Mouse (Mus musculus) adrenal gland, postnatal 25 days (tissue): ENCODE measurements around the gene Galnt18. TPM values are rescaled to one million over a fixed set of nuclear protein-coding genes. Genes with fewer than 3 reads are reported as not detected.

ENCODE experiments used
- DNase-seq: peaks from one replicate; pipeline ENCODE4 v3.0.0; 2021; ENCODE audit warnings: mixed read lengths
- long read RNA-seq: library from polyadenylated mRNA; stranded (forward); transcript quantifications from one replicate; pipeline ENCODE4 v2.0.0, GENCODE M21; 2021
- total RNA-seq: library from RNA; stranded (reverse); gene quantifications from 2 replicates; pipeline ENCODE4 v1.2.3, GENCODE M21; 2021

Galnt18 gene
- total RNA-seq: 15.8 and 16.9 TPM in 2 replicates
- long read RNA-seq, transcript Galnt18-202 (11 exons, 2,530 nt): major isoform, 39 of 52 reads
- long read RNA-seq, partial matches to known transcripts: 5 of 52 reads
- long read RNA-seq, other reads (novel, unspliced or antisense): 8 of 52 reads

DNA sequence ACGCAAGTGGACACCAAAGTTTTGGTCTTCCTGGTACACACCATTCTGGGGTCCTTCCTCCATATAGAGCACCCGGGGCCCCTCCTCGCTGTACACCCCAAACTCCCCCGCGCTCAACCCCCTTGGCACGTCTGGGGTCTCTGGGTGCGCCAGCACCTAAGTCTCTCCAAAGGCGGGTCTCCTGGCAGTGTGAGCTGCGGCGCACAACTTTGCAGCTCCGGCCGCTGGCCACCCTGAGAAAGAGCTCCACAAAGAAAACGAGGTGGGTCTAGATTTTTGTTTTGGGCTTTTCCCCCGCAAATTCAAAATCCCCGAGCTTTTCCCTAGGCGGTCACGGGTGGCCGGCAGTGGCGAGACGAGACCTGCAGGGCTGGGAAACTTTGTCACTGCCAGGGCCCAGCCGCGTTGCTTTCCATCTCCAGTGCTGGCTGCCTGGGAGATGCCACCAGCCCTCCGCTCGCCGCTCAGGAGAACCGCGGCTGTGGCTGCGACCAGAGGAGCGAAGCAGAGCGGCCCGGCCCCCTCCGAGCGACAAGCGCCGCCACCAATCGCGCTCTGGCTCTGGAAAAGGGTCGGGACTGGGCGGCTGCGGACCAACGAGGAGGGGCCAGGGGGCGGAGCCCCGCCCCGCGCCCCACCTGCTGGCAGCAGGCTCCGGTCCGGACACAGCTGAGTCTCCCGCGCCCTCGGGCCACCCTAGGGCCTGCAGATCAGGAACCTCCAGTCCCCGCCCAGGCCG is at the start of gene Galnt18:
Galnt18 (minus strand) TSS at position 474 of the 739 bp plus-strand sequence.
- peak; percentile 98 for DNase-seq

DNA sequence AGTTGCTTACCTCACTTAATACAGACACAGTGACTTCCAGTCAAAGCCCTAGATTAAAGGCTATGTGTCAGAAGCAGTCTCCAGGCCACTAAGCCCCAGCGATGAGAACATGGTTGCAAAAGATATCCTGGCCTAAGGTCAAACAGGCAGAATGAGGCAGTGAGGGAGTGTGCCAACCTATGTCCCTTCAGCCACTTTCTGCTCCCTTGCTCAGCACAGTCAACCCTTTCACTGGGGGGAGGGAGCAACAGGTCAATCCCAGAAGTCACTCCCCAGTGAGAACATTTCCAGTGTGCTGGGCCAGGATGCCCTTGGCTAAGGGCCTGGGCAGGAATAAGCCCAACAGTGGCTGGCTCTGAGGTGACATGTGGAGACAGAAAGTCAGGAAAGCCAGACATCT is 47.6 kb upstream of the Galnt18 start:
- peak; percentile 5 for DNase-seq

DNA sequence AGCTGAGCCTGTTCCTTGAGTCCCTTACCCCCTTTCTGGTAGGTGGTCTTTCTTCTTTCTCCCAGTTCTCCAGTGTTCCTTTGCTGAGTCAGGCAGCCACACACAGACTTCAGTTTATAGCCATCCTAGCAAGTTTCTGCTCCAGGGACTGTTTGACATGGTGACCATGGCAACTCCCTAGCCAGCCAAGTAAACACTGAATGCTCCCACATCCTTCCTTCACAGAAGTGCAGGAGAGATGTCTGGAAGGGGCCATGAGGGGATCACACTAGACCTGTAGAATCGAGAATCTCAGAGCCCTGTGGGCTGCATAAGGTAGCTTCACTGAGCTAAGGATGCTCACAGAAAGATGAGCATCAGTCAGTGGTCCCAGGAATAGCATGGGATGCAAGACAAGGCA is 33.3 kb upstream of the Galnt18 start:
- DNase-seq: no peak

DNA sequence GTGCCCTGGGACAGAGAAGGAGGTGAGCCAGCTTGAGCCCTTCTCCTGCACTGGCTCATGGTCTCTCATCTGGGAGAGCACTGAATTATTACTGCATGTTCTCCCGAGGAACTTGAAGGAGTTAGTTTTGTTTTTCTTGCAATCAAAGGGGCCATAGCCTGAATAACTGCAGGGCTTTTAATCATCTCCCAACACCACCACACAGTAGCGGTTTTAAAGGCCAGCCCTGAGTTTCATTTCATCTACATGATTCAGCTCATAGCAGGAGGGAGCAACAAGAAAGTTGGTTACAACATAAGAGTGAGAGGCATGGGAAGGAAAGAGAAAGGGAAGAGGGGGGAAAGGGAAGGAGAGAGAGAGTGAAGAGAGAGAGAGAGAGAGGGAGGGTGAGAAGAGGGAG is 31.3 kb upstream of the Galnt18 start:
- DNase-seq: no peak

GRCm38 (mm10) chr7:111809796-111810195 is 30.0 kb upstream of the Galnt18 start:
- DNase-seq: no peak

GRCm38 (mm10) chr7:111806083-111806482 is 26.3 kb upstream of the Galnt18 start:
- DNase-seq: no peak

DNA sequence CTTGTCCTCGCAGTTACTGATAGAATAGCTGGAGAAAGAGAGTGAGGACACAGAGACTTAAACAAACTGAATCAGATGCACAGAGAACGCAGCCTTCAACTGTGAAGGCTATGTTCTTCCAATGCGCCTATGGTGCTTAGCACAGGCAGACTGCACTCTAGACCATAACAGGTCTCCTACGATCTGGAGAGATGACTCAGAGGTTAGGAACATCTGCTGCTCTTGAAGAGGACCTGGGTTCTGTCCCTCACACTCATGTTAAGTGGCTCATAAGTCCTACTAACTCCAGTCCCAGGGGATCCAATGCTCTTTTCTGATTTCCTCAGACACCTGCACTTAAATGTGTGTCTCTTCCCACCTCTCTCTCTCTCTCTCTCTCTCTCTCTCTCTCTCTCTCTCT is 24.9 kb upstream of the Galnt18 start:
- DNase-seq: no peak

DNA sequence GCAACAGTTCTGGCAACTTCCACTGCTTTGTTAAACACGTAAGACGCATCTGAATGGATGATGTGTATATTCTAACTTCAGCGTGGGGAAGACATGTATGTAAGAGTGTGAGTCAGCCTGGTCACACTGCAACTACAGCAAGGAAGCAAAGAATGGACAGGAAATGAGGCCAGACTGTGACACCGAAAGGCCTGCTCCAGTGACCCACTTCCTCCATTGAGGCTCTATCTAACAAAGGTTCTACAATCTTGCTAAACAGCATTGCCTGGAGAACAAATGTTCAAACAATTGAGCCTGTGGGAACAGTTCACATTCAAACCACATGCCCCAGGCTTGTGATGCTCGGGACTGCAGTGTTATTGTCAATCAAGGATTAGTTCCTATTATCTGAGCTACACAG is 21.0 kb upstream of the Galnt18 start:
- no peak for DNase-seq

- no peak for DNase-seq
These were observed 20.3 kb upstream of the Galnt18 start for GRCm38 (mm10) chr7:111800120-111800519.

GRCm38 (mm10) chr7:111799021-111799420 is 19.2 kb upstream of the Galnt18 start:
- DNase-seq: no peak

GRCm38 (mm10) chr7:111797337-111798010 is 17.7 kb upstream of the Galnt18 start:
- no peak for DNase-seq

DNA sequence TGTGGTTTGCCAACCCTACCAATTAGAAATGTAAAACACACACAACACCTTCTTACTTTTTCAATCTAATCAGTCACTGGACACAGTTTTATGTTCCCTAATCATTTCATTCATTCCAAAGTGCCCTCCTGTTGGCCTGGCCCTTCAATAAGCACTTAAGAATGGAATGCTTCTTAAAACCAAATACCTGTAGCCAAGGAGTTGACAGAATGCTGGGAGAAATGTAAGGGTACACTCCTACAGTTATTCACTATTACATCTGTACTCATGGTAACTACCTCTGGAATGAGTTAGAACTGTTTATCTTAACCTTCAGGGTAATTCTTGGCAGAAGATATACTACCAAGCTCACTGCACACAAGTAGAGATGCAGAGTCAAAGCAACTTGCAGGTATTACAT is 15.3 kb upstream of the Galnt18 start:
- DNase-seq: no peak

- DNase-seq: no peak
These were observed 12.4 kb upstream of the Galnt18 start for GRCm38 (mm10) chr7:111792154-111792553.

- no peak for DNase-seq
These were observed 11.6 kb upstream of the Galnt18 start for GRCm38 (mm10) chr7:111791347-111791746.

GRCm38 (mm10) chr7:111787921-111788320 is 8.1 kb upstream of the Galnt18 start:
- no peak for DNase-seq

DNA sequence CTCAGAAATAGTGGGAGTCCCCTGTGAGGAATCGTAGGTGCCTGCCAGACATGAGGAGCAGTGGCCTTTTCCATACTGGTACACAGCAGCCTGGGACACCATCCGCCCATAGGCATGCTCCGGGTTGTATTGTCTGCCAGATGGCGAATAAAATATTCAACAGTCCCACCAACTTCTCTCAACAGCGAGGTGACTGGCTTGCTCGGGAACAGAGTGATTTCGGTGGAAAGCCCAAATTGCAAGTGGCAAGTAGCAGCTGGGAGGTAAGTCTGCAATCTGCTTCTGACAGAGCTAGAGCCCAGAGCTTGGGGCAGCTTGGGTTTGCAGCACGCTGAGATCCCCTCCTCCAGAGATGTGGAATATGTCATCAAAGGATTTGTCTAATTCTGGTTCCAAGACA is 5.7 kb upstream of the Galnt18 start:
- no peak for DNase-seq

DNA sequence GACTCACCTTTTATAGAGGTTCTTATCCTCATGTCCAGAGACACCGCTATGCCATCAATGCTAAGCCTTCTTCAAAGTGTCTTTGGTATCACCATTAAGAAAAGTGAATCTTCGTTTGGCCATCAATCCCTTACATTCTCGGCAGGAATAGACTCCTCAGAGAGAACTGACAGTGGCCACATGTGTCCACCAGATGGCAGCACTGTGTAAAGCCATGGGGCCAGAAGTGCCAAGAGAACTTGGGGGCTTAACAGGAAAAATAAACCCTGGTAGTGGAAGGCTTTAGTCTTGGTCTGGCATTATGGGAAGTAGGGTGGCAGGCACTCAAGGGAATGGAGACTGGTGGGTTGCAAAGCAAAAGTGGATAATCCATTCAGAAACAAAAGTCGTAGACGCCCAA is 2.3 kb upstream of the Galnt18 start:
- peak; percentile 74 for DNase-seq

DNA sequence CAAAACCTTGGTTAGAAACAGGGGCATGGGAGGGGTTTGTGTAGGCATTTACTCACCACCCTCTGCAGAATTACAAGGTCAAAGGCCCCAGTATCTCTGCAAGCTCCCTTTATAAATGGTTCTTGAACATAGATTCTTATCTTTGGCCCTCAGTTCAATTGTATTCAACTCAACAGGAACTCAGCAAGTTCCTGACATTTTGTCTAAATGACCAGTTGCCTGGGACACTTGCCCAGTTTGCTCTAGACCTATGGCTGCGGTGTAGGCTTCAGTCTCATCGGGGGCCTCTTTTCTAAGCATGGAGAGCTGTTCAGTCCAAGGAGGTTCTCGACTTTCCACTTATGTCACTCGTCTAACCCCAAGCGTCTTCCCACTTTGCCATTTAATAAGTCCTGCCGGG is 1.5 kb upstream of the Galnt18 start:
- DNase-seq: peak; percentile 4

DNA sequence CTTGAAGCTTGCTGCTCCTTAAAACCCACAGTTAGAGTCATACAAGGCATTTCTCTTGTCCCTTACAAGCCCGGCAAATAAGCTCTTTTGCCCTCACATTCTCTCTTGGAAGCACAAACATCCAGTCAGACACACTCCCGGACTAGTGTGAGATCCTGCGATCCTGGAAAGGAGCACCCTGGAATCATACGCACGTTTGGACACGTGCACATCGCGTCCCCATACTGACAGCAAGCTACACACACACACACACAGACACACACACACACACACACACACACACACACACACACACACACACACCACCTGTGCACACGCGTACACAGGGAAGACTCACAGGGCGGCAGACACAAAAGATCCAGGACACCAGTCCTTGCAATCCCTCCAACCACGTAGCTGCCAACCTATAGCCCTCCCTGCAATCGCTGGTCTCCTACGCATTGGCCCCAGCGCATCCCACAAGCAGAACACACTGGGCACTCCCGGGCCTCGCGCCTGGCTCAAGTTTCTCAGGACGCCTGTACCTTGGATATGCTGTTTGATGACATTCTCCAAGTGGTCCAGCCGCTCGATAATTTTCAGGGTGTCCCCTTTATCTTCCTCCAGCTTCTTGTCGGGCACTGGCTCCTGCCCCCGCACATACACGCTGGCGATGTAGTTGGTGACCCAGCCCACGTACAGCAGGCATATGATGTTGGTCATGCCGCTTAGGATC is 831 bp downstream of the Galnt18 start:
- DNase-seq: peak; percentile 17

GRCm38 (mm10) chr7:111778212-111778611 is 1.6 kb downstream of the Galnt18 start:
- peak; percentile 3 for DNase-seq

- DNase-seq: no peak
These were observed 2.6 kb downstream of the Galnt18 start for GRCm38 (mm10) chr7:111777186-111777585.

DNA sequence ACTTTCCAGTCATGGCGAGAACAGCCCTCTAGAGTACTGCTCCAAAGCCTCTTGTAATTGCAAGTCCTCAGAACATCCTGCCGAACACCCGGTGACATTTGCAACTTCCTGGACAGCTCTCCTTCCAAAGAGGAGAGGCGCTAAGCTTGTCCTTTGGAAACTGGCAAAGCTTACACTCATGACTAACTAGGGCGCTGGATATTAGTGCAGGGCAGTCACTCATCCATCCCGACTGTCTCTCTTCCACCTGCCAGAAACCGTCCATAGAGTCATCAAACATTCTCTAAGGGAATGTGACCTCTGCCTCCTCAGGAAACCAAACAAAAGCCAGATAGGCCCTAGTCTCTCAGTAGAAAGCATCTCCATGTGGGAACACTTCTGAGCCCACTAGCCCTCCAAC is 3.6 kb downstream of the Galnt18 start:
- no peak for DNase-seq

DNA sequence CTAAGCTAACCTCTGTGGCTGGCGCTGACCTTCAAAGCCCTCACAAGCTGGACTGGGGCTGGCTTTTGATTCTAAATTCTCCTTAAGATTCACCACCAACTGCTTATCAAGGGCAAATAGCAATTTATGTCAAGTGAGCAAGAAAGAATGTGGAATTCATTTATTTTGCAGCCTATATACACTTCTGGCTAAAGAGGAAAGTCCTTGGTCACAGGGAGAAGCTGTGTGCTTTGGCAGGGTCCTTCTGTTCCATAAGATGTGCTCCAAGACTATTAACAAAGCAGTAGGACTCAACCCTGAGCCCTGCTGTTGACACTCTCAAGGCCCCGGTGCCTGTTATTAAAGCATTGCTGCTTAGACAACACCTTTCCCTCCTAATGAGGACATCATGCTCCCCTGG is 7.4 kb downstream of the Galnt18 start:
- no peak for DNase-seq
